ENCODE assay signal across 8 mouse cellular contexts in the genomic region with DNA sequence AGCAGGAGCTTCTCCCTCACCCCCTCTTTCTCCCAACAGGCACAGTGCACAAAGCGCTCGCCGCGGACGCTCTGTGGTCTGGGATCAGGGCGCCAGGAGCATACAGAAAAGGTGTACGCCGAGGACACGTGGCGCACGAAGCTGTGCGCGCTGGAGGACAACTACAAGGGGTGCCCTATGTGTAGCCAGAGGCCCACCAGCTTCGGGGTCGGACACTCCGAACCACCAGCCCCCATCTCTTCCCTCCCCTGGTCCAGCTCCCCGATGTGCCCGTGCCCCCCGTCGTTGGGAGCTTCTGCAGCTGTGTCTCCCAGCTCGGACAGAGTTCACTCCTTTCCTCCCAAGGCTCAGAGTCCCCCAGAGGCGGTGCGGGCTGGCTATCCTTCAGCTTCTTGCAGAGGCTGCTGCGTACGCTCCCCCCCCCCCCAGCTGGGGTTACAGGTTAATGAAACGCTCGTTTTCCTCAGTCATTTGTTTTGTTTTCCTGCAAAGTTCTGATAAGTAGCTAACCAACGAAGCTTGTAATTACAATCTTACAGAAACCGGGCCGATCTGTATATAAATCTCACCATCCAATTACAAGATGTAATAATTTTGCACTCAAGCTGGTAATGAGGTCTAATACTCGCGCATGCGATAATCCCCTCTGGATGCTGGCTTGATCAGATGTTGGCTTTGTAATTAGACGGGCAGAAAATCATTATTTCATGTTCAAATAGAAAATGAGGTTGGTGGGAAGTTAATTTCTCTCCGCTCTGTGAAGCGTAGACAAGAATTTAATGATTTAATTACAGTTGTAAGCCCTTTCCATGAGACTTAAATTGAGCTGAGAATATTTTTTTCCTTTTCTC. TPM values are rescaled to one million over a fixed set of nuclear protein-coding genes. Genes with fewer than 3 reads are reported as not detected.
DNase-seq lines count a peak whose midpoint lies in the region; ATAC-seq and TF ChIP-seq lines count a peak whose summit lies in the region.

No protein-coding gene starts in this region.

- H3K9ac ChIP-seq in lung, embryonic 16.5 days (ENCODE audit: low read length), result peak overlapping the region; percentile 67
- H3K9ac ChIP-seq in hindbrain, embryonic 12.5 days, result peak overlapping the region; percentile 71
- peak overlapping the region; percentile 41 for H3K9ac ChIP-seq in lung, postnatal 0 days (replicated peaks; ENCODE audit: low read depth)

- H3K27ac ChIP-seq in lung, embryonic 16.5 days (ENCODE audit: low read length), result peak overlapping the region; percentile 85
- H3K27ac ChIP-seq in hindbrain, embryonic 12.5 days, result peak overlapping the region; percentile 88
- peak overlapping the region; percentile 90; the same call in 1 of the 2 replicates for H3K27ac ChIP-seq in lung, postnatal 0 days (ENCODE audit: low read length)

- H3K4me2 ChIP-seq in lung, embryonic 16.5 days (ENCODE audit: low read depth, low read length), result peak overlapping the region; percentile 69
- H3K4me2 ChIP-seq in hindbrain, embryonic 12.5 days (replicated peaks), result peak overlapping the region; percentile 62
- H3K4me2 ChIP-seq in lung, postnatal 0 days (replicated peaks; ENCODE audit: low read depth, low read length), result peak overlapping the region; percentile 92

- peaks cover 64% of the 10 kb centered on the region for H3K27me3 ChIP-seq in lung, embryonic 16.5 days (ENCODE audit: control insufficient read depth, insufficient read depth, low read depth, low read length)
- H3K27me3 ChIP-seq in hindbrain, embryonic 12.5 days, result peaks cover 55% of the 10 kb centered on the region
- peaks cover 46% of the 10 kb centered on the region for H3K27me3 ChIP-seq in lung, postnatal 0 days (replicated peaks; ENCODE audit: insufficient read depth, low read length)

- peak overlapping the region; percentile 45 for H3K4me3 ChIP-seq in lung, embryonic 16.5 days (ENCODE audit: low read length)
- peak overlapping the region; percentile 36 for H3K4me3 ChIP-seq in hindbrain, embryonic 12.5 days
- peak overlapping the region; percentile 21 for H3K4me3 ChIP-seq in lung, postnatal 0 days (ENCODE audit: low read depth, low read length)

- no peak for TF ChIP-seq CTCF in lung, postnatal 0 days (IDR thresholded peaks at IDR 0.05)

- DNase-seq in lung, adult 18-20 months, result no peak
- peak; percentile 42 for DNase-seq in lung, postnatal 0 days (ENCODE audit: low spot score)
- no peak for DNase-seq in urinary bladder, postnatal 10 days (ENCODE audit: low spot score)
- DNase-seq in urinary bladder, postnatal 14 days (ENCODE audit: low spot score), result no peak

- no peak for TF ChIP-seq EP300 in lung, postnatal 0 days (IDR thresholded peaks at IDR 0.05)

- H3K9me3 ChIP-seq in lung, embryonic 16.5 days (ENCODE audit: control insufficient read depth, low read length), result no peaks in the 10 kb centered on the region
- H3K9me3 ChIP-seq in hindbrain, embryonic 12.5 days (replicated peaks), result no peaks in the 10 kb centered on the region
- no peaks in the 10 kb centered on the region for H3K9me3 ChIP-seq in lung, postnatal 0 days (ENCODE audit: low read length)

- H3K36me3 ChIP-seq in lung, embryonic 16.5 days (ENCODE audit: control insufficient read depth, insufficient read depth, low read length), result 0 out of 2 replicates have a peak, but pooled peaks cover 2% of the 10 kb centered on the region
- H3K36me3 ChIP-seq in hindbrain, embryonic 12.5 days, result no peaks in the 10 kb centered on the region
- H3K36me3 ChIP-seq in lung, postnatal 0 days (ENCODE audit: insufficient read depth, low read length), result no peaks in the 10 kb centered on the region

- H3K4me1 ChIP-seq in lung, embryonic 16.5 days (replicated peaks; ENCODE audit: control insufficient read depth, insufficient read depth, low read length), result peaks cover 2% of the 10 kb centered on the region; the same call in 1 of the 2 replicates
- H3K4me1 ChIP-seq in hindbrain, embryonic 12.5 days, result peaks cover 60% of the 10 kb centered on the region
- 0 out of 2 replicates have a peak, but pooled peaks cover 4% of the 10 kb centered on the region for H3K4me1 ChIP-seq in lung, postnatal 0 days (ENCODE audit: insufficient read depth, low read depth, low read length)

- 4% methylated on average over 36 of the region's 36 CpGs for WGBS in lung, embryonic 16.5 days
- WGBS in hindbrain, embryonic 12.5 days, result 3% methylated on average over 36 of the region's 36 CpGs
- WGBS in lung, postnatal 0 days, result 5% methylated on average over 35 of the region's 36 CpGs

- no peak for ATAC-seq in lung, embryonic 16.5 days (ENCODE audit: low read depth)
- no peak for ATAC-seq in hindbrain, embryonic 12.5 days (ENCODE audit: low FRiP score)
- no peak for ATAC-seq in lung, postnatal 0 days
- ATAC-seq in granulocyte monocyte progenitor cell, adult 5-6 weeks (replicated peaks; ENCODE audit: poor library complexity, severe bottlenecking), result no peak
- ATAC-seq in megakaryocyte progenitor cell, adult 5-6 weeks (replicated peaks; ENCODE audit: poor library complexity), result no peak

RNA-seq across cellular contexts. Expression of gene Irx3, which starts 2.8 kb away (rescaled TPM):
- polyA plus RNA-seq in lung, embryonic 16.5 days (2015; fragmentation: Nextera tagmentation; extraction: Ambion mirVana), result 20.7 and 24.8 TPM in 2 replicates
- polyA plus RNA-seq in hindbrain, embryonic 12.5 days (2016; fragmentation: Nextera tagmentation; extraction: Ambion mirVana), result 52.8 and 56.7 TPM in 2 replicates
- 36.6 and 43.9 TPM in 2 replicates for polyA plus RNA-seq in lung, postnatal 0 days (2015; fragmentation: Nextera tagmentation; extraction: Ambion mirVana)
- not detected in 2 replicates for total RNA-seq in granulocyte monocyte progenitor cell, adult 5-6 weeks (2014; fragmentation: Nextera tagmentation)
- not detected in 2 replicates for total RNA-seq in granulocyte monocyte progenitor cell, adult 5-6 weeks (2017)
- total RNA-seq in megakaryocyte progenitor cell, adult 5-6 weeks (2015), result not detected in 2 replicates
- total RNA-seq in megakaryocyte progenitor cell, adult 5-6 weeks (2017), result not detected in 2 replicates
